ENCODE assay signal across 28 mouse cellular contexts in genomic region chr14:68945906-68946305, GRCm38 (mm10).
DNase-seq lines count a peak whose midpoint lies in the region; ATAC-seq lines count a peak whose summit lies in the region.
"Had no signal": no experiment of that assay in that cellular context is flagged by ENCODE, and none has a peak within 500 bp of the region (broad histone marks: within the 10 kb centered on the region; RNA-seq: fewer than 3 reads in every experiment).

No protein-coding gene starts in this region.

- H3K27me3 ChIP-seq in limb, embryonic 12.5 days = no peaks in the 10 kb centered on the region
- H3K27me3 ChIP-seq: embryonic facial prominence, embryonic 12.5 days; hindbrain, embryonic 12.5 days; intestine, embryonic 15.5 days; lung, embryonic 15.5 days; midbrain, embryonic 13.5 days; neural tube, embryonic 15.5 days had no signal

- DNase-seq in frontal cortex, postnatal 14 days (ENCODE audit: low spot score in 2 of 2) = no peak
- DNase-seq in right cerebral cortex, adult 2 months (ENCODE audit: low spot score in 2 of 2) = peak; percentile 9 to 27
- DNase-seq in right cerebral cortex, postnatal 4 days = no peak
- no peak for DNase-seq in gastrocnemius, adult 8-10 months (ENCODE audit: low spot score in 2 of 2)
- no peak for DNase-seq in embryo, embryonic 10.5 days (ENCODE audit: low spot score)
- DNase-seq in layer of hippocampus, postnatal 14 days (ENCODE audit: low spot score in 2 of 2) = no peak
- DNase-seq: adrenal gland, adult 2 months; adrenal gland, postnatal 36 days; cerebellum, adult 2 months; cerebellum, postnatal 14 days; gastrocnemius, postnatal 25 days; heart, adult 11 months; heart, postnatal 36 days; kidney, adult 8-10 months; kidney, postnatal 25 days had no signal

- 86% methylated on average over 3 of the region's 3 CpGs for WGBS in limb, embryonic 12.5 days

- H3K9ac ChIP-seq in limb, embryonic 12.5 days (replicated peaks) = no peak overlapping the region
- H3K9ac ChIP-seq: embryonic facial prominence, embryonic 12.5 days; hindbrain, embryonic 12.5 days; intestine, embryonic 15.5 days; lung, embryonic 15.5 days; midbrain, embryonic 13.5 days; neural tube, embryonic 15.5 days had no signal

- peak; percentile 95 for ATAC-seq in frontal cortex, adult (ENCODE audit: low TSS enrichment)
- no peak for ATAC-seq in limb, embryonic 12.5 days (ENCODE audit: insufficient number of reproducible peaks, insufficient read depth, low FRiP score, low TSS enrichment, low read depth)
- ATAC-seq: forebrain, embryonic 16.5 days; hindbrain, postnatal 0 days; intestine, embryonic 15.5 days; midbrain, embryonic 13.5 days had no signal

- no peaks in the 10 kb centered on the region for H3K9me3 ChIP-seq in limb, embryonic 12.5 days
- H3K9me3 ChIP-seq: embryonic facial prominence, embryonic 12.5 days; hindbrain, embryonic 12.5 days; intestine, embryonic 15.5 days; lung, embryonic 15.5 days; midbrain, embryonic 13.5 days; neural tube, embryonic 15.5 days had no signal

- 0 out of 2 replicates have a peak overlapping the region, but pooled peaks have one; percentile 15 for H3K4me2 ChIP-seq in limb, embryonic 12.5 days
- H3K4me2 ChIP-seq: embryonic facial prominence, embryonic 12.5 days; heart, embryonic 11.5 days; hindbrain, embryonic 12.5 days; intestine, embryonic 15.5 days; liver, embryonic 11.5 days; lung, embryonic 15.5 days; midbrain, embryonic 13.5 days; neural tube, embryonic 15.5 days had no signal

- no peaks in the 10 kb centered on the region for H3K36me3 ChIP-seq in limb, embryonic 12.5 days
- H3K36me3 ChIP-seq: embryonic facial prominence, embryonic 12.5 days; hindbrain, embryonic 12.5 days; intestine, embryonic 15.5 days; lung, embryonic 15.5 days; midbrain, embryonic 13.5 days; neural tube, embryonic 15.5 days had no signal

- peaks cover 18% of the 10 kb centered on the region for H3K4me1 ChIP-seq in limb, embryonic 12.5 days (replicated peaks)
- H3K4me1 ChIP-seq: intestine, embryonic 15.5 days; lung, embryonic 15.5 days had no signal

- 0 out of 2 replicates have a peak overlapping the region, but pooled peaks have one; percentile 23 for H3K27ac ChIP-seq in limb, embryonic 12.5 days
- H3K27ac ChIP-seq: embryonic facial prominence, embryonic 12.5 days; hindbrain, embryonic 12.5 days; hindbrain, postnatal 0 days; intestine, embryonic 15.5 days; lung, embryonic 15.5 days; macrophage; midbrain, embryonic 13.5 days; neural tube, embryonic 15.5 days had no signal

- no peak overlapping the region for H3K4me3 ChIP-seq in limb, embryonic 12.5 days (replicated peaks)
- H3K4me3 ChIP-seq: embryonic facial prominence, embryonic 12.5 days; hindbrain, embryonic 12.5 days; intestine, embryonic 15.5 days; lung, embryonic 15.5 days; midbrain, embryonic 13.5 days; neural tube, embryonic 15.5 days had no signal

Comparison
In these comparisons a context has a peak if more than half of its experiments do, and no peak if none do; other contexts are left out.
1. DNase-seq: peak in right cerebral cortex, adult 2 months (2 of 2); none in frontal cortex, postnatal 14 days (0 of 2), right cerebral cortex, postnatal 4 days (single experiment), gastrocnemius, adult 8-10 months (0 of 2), embryo, embryonic 10.5 days (single experiment) and layer of hippocampus, postnatal 14 days (0 of 2).